Mouse (Mus musculus) kidney, embryonic 16.5 days (tissue): ENCODE data around the gene Nfe2. TPM values are rescaled to one million over a fixed set of nuclear protein-coding genes. Genes with fewer than 3 reads are reported as not detected.

Experiments
- ATAC-seq: fragments of 200-750 bp; cut with Nextera tagmentation; 2 replicates; pipeline ENCODE4 v1.8.0; 2017; ENCODE audit warnings: moderate TSS enrichment; ENCODE audit not compliant: low FRiP score, low TSS enrichment
- H3K27ac ChIP-seq: fragments of 300-500 bp; sonication (generic); 2 replicates; pipeline ENCODE4 v1.5.1; 2014; ENCODE audit warnings: low read length
- H3K27me3 ChIP-seq: fragments of 300-500 bp; sonication (generic); 2 replicates; pipeline ENCODE4 v1.6.1; 2014; ENCODE audit warnings: low read length, control low read depth, mixed read lengths; ENCODE audit not compliant: insufficient read depth
- H3K36me3 ChIP-seq: fragments of 300-500 bp; sonication (generic); 2 replicates; pipeline ENCODE4 v1.6.1; 2014; ENCODE audit warnings: low read length, control low read depth, mixed read lengths; ENCODE audit not compliant: insufficient read depth
- H3K4me1 ChIP-seq: fragments of 300-500 bp; sonication (generic); 2 replicates; pipeline ENCODE4 v1.6.1; 2014; ENCODE audit warnings: low read length, control low read depth, mixed read lengths; ENCODE audit not compliant: insufficient read depth
- H3K4me2 ChIP-seq: fragments of 300-500 bp; sonication (generic); replicated peaks from 2 replicates; pipeline ENCODE4 v1.6.1; 2014; ENCODE audit warnings: low read depth, low read length
- H3K4me3 ChIP-seq: fragments of 300-500 bp; sonication (generic); 2 replicates; pipeline ENCODE4 v1.5.1; 2014; ENCODE audit warnings: mild to moderate bottlenecking, low read length
- H3K9ac ChIP-seq: fragments of 300-500 bp; sonication (generic); replicated peaks from 2 replicates; pipeline ENCODE4 v1.6.1; 2014; ENCODE audit warnings: low read length
- H3K9me3 ChIP-seq: fragments of 300-500 bp; sonication (generic); 2 replicates; pipeline ENCODE4 v1.6.1; 2016; ENCODE audit warnings: low read length, control low read depth
- WGBS: fragments of 180-500 bp; shearing (Covaris S2); extraction: QIAGEN DNeasy Blood & Tissue Kit; methylation state at CpG from one replicate; pipeline ENCODE4 v1.1.7; 2014; 5-methylcytosine and 5-hydroxymethylcytosine counted together
- polyA plus RNA-seq: library from polyadenylated mRNA; unstranded; fragments of >200 nt; fragmentation: Nextera tagmentation; extraction: Ambion mirVana; gene quantifications from 2 replicates; pipeline ENCODE4 v1.2.1, GENCODE M21; 2015

The Nfe2 gene
- polyA plus RNA-seq, 1 experiment from 2014 or later = 3.8 TPM

GRCm38 (mm10) chr15:103227572-103227971 is 30.6 kb downstream of the Nfe2 start:
- no peak for ATAC-seq
- Histone ChIP-seq H3K9ac (no peak overlapping the region), H3K4me2 (no peak overlapping the region), H3K4me3 (no peak overlapping the region), H3K27ac (peak overlapping the region; percentile 3; the same call in 1 of the 2 replicates), H3K27me3 (no peaks in the 10 kb centered on the region), H3K9me3 (no peaks in the 10 kb centered on the region), H3K36me3 (no peaks in the 10 kb centered on the region), H3K4me1 (peaks cover 23% of the 10 kb centered on the region)
- 76% methylated on average over 2 of the region's 2 CpGs for WGBS

GRCm38 (mm10) chr15:103227022-103227421 is 31.2 kb downstream of the Nfe2 start:
- no peak overlapping the region for H3K4me3 ChIP-seq
- peaks cover 23% of the 10 kb centered on the region for H3K4me1 ChIP-seq
- H3K9me3 ChIP-seq = no peaks in the 10 kb centered on the region
- no peak overlapping the region for H3K4me2 ChIP-seq
- no peaks in the 10 kb centered on the region for H3K27me3 ChIP-seq
- H3K36me3 ChIP-seq = no peaks in the 10 kb centered on the region
- H3K9ac ChIP-seq = no peak overlapping the region
- H3K27ac ChIP-seq = peak overlapping the region; percentile 15; the same call in 1 of the 2 replicates
- 79% methylated on average over 3 of the region's 3 CpGs for WGBS
- no peak for ATAC-seq

GRCm38 (mm10) chr15:103224161-103224560 is 34.0 kb downstream of the Nfe2 start:
- H3K4me1 ChIP-seq = peaks cover 30% of the 10 kb centered on the region
- H3K4me3 ChIP-seq = no peak overlapping the region
- H3K27ac ChIP-seq = no peak overlapping the region
- no peak overlapping the region for H3K4me2 ChIP-seq
- no peak for ATAC-seq
- no peaks in the 10 kb centered on the region for H3K36me3 ChIP-seq
- H3K9ac ChIP-seq = no peak overlapping the region
- no peaks in the 10 kb centered on the region for H3K9me3 ChIP-seq
- 83% methylated on average over 2 of the region's 2 CpGs for WGBS
- H3K27me3 ChIP-seq = no peaks in the 10 kb centered on the region

GRCm38 (mm10) chr15:103221386-103221785 is 36.8 kb downstream of the Nfe2 start:
- Histone ChIP-seq H3K27me3 (no peaks in the 10 kb centered on the region), H3K9ac (no peak overlapping the region), H3K9me3 (no peaks in the 10 kb centered on the region), H3K27ac (peak overlapping the region; percentile 45; the same call in 1 of the 2 replicates), H3K4me2 (no peak overlapping the region), H3K4me3 (no peak overlapping the region), H3K4me1 (peaks cover 19% of the 10 kb centered on the region), H3K36me3 (no peaks in the 10 kb centered on the region)
- no peak for ATAC-seq
- 78% methylated on average over 1 of the region's 1 CpGs for WGBS

- Histone ChIP-seq H3K4me1 (peaks cover 25% of the 10 kb centered on the region), H3K27me3 (no peaks in the 10 kb centered on the region), H3K9ac (no peak overlapping the region), H3K36me3 (no peaks in the 10 kb centered on the region), H3K4me2 (no peak overlapping the region), H3K27ac (peak overlapping the region; percentile 45; the same call in 1 of the 2 replicates), H3K9me3 (no peaks in the 10 kb centered on the region), H3K4me3 (no peak overlapping the region)
- peak; percentile 34 for ATAC-seq
- 25% methylated on average over 3 of the region's 3 CpGs for WGBS
Observed at GRCm38 (mm10) chr15:103220785-103221184, 37.4 kb downstream of the Nfe2 start.

DNA sequence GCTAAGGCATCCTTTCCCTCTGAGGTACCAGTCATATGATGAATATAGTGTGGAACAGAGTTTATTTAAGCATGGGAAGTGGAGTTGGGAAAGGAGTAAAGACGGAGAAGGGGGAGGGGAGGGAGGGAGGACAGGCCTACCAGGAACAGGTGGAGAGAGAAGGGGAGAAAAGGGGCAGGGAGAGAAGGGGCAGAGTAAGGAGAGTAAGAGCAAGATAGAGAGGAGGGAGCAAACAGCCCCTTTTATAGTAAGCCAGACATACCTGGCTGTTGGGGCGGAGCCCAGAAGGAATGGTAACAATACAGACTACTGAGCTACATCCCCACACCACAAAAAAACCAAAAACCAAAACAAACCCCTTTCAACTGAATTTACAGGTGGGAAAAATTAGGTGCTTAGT is 42.2 kb downstream of the Nfe2 start:
- no peaks in the 10 kb centered on the region for H3K9me3 ChIP-seq
- H3K9ac ChIP-seq = 0 out of 2 replicates have a peak overlapping the region, but pooled peaks have one; percentile 51
- H3K4me3 ChIP-seq = peak overlapping the region; percentile 47
- peaks cover 28% of the 10 kb centered on the region for H3K4me1 ChIP-seq
- H3K27me3 ChIP-seq = no peaks in the 10 kb centered on the region
- 19% methylated on average over 2 of the region's 2 CpGs for WGBS
- H3K4me2 ChIP-seq = peak overlapping the region; percentile 76
- no peak for ATAC-seq
- H3K36me3 ChIP-seq = peaks cover 12% of the 10 kb centered on the region
- H3K27ac ChIP-seq = peak overlapping the region; percentile 97

DNA sequence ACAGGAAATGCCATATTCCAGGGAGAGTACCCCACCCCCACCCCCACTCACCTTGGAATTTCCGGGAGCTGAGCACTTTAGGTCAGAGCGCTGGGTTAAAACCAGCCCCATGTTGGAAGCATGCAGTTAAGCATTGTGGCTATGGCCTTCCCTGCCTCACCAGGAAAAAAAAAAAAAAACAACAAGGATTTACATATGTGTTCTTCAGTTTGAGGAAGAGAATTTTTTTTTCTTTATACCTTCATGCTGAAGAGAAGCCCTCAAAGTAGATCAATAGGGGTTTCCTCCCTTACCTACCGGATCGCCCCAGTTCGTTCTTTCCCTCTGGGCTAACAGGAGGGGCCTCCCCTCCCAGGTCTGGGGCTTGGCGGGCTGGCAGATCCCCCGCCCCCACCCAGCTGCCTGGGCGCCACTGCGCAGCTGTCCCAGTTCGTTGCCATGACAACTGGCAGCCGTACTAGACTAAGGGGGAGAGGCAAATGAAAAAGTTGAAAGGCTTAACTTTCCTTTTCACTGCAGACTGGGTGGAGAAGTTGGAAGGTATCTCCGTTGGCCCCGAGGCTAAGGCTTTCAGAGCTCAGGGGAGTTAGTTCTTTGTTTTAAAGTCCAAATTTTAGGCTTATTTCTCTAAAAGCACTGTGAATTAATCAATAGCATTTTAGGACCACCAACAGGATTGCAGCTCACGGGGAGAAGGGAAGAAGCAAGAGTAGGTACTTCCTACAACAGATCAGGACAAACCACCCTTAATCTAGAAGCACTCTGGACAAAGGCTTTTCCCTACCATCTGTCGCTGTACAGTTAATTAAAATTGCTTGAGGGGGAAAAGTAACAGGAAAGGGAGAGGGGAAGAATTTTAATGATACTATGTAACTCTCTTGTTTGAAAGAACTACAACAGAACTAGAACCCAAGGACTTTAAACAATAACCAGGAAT is 43.0 kb downstream of the Nfe2 start:
- Histone ChIP-seq H3K4me2 (peak overlapping the region; percentile 76), H3K27ac (peak overlapping the region; percentile 97), H3K36me3 (peaks cover 19% of the 10 kb centered on the region), H3K9me3 (no peaks in the 10 kb centered on the region), H3K4me1 (peaks cover 23% of the 10 kb centered on the region), H3K4me3 (peak overlapping the region; percentile 47), H3K27me3 (no peaks in the 10 kb centered on the region), H3K9ac (peak overlapping the region; percentile 62)
- under 1% methylated on average over 15 of the region's 15 CpGs for WGBS
- ATAC-seq = peak; percentile 92

GRCm38 (mm10) chr15:103214149-103214548 is 44.1 kb downstream of the Nfe2 start:
- Histone ChIP-seq H3K4me1 (peaks cover 23% of the 10 kb centered on the region), H3K27ac (peak overlapping the region; percentile 87), H3K9me3 (no peaks in the 10 kb centered on the region), H3K4me2 (peak overlapping the region; percentile 47), H3K27me3 (no peaks in the 10 kb centered on the region), H3K4me3 (peak overlapping the region; percentile 27), H3K36me3 (peaks cover 26% of the 10 kb centered on the region), H3K9ac (peak overlapping the region; percentile 61)
- WGBS = 43% methylated on average over 2 of the region's 2 CpGs
- ATAC-seq = no peak

- no peak overlapping the region for H3K4me2 ChIP-seq
- 44% methylated on average over 2 of the region's 2 CpGs for WGBS
- peaks cover 41% of the 10 kb centered on the region for H3K36me3 ChIP-seq
- no peaks in the 10 kb centered on the region for H3K9me3 ChIP-seq
- H3K27ac ChIP-seq = no peak overlapping the region
- ATAC-seq = no peak
- no peak overlapping the region for H3K4me3 ChIP-seq
- no peak overlapping the region for H3K9ac ChIP-seq
- no peaks in the 10 kb centered on the region for H3K27me3 ChIP-seq
- peaks cover 9% of the 10 kb centered on the region; the same call in 1 of the 2 replicates for H3K4me1 ChIP-seq
Observed at GRCm38 (mm10) chr15:103205156-103205555, 53.0 kb downstream of the Nfe2 start.
